Mouse (Mus musculus) heart, adult 11 months (tissue): Measurements from ENCODE around the gene Rgs4.
A peak's percentile ranks its signal among the peaks of the same experiment; 100 is the strongest.

Experiments
- DNase-seq: peaks from one replicate; pipeline ENCODE4 v3.0.0; 2022

Gene Rgs4

GRCm38 (mm10) chr1:169747473-169747872 lies at the start of gene Rgs4:
Gene Rgs4, minus strand, starts transcription at chr1:169747642.
- DNase-seq = peak; percentile 96

DNA sequence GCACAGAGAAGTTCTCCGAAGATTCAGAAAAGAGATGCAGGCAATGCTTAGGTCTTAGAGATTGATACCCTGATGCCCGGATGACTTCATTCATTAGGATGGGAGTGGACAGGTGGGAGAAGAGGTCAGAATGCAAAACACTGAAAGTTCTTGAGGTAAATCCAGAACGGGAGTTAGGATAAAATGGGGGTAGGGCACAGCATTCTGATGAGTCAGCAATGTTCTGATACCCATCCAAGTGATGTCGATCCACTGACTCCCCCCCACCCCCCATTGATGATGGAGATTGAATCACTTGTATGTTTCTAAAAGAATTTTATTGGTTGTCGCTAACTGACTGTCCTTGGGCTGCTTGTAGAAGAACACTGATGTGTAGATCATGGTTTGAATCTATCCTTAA lies 45.0 kb upstream of the Rgs4 start:
- DNase-seq = no peak

GRCm38 (mm10) chr1:169785981-169786380 lies 38.5 kb upstream of the Rgs4 start:
- no peak for DNase-seq

DNA sequence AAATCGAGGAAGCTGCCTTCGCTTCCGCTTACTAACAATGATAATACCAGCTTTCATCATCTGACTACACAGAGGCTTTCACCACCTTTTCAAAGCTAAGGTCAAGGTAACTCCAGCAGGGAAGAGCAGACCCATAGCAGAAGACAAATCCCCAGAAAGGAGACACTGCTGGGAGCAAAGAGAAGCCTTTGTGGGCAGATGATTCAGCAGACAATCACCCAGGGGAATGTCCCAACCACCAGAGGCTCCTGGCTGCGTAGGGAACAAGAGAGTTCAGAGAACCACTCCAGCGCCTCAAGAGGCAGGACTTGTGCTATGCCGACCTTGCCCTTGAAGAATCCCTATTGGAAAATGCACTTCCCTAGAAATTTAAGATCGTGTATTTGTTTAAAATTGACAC lies 29.1 kb upstream of the Rgs4 start:
- no peak for DNase-seq

GRCm38 (mm10) chr1:169764619-169764955 lies 17.1 kb upstream of the Rgs4 start:
- DNase-seq = no peak

DNA sequence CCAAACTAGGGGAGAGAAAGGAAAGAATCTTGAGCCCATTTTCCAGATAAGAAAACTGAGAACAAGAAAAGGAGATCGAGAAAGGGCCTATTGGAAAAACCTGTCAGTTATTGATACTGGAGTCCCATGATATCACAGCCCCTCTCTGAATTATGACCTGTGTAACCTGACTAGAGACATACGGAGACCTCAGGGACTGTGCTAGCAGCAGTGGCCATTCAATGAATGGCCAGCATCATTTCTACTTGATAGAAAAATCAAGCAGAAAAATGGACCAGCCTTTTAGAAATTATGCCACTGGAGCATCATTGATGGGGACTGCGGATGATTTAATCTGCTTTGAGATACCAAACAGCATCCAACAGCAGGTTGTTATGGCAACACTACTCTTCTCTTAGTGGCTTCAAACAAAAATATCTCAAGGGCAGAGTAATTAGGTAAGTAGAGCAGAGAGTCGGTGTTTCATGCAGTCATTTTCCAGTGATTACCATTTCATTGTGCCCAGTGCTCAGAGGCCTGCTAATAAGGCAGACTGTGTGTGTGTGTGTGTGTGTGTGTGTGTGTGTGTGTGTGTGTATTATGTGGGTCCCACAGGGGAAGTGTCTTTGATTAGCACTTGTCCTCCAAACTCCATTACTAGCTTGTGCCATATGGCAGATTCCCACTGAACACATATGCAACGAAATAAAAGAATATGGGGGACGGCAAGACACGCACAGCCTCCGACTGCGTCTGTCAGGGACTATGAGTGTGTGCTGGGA lies 16.6 kb upstream of the Rgs4 start:
- DNase-seq = no peak

DNA sequence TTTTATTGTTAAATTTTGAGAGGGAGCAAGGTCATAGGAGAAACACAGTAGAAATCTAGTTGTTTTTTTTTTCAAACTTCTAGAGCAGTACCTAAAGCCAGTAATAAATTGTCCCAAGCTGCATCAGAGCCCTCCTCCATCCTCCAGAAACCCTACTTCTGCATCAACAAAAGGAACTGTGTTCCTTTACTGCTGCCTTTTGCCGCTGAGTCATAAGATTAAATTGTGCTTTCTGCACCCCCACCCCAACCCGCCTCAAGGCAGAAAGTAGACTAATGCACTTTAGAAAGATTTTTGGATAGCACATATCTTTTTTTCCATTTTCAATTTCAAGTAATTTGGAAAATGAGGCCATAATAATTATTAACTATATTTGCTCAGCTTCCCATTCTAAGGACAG lies 15.1 kb upstream of the Rgs4 start:
- no peak for DNase-seq

DNA sequence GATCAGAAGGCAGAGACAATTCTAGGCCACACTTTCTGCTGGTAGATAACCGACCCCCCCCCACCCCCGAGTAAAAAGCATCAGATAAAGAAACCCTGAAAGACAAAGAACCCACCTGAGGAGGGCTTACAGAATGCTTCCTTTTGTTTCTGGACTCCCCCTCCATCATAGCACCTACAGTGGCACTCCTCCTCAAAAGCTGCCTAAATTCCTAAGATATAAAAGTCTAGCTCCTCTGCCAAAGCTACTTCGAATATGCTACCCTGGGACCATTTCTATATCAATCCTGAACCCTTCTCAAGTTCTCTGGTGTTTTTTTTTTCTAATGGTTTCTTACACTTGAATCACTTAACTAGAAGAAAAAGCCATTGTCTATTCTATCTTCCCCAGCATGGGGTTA lies 9.1 kb upstream of the Rgs4 start:
- no peak for DNase-seq

DNA sequence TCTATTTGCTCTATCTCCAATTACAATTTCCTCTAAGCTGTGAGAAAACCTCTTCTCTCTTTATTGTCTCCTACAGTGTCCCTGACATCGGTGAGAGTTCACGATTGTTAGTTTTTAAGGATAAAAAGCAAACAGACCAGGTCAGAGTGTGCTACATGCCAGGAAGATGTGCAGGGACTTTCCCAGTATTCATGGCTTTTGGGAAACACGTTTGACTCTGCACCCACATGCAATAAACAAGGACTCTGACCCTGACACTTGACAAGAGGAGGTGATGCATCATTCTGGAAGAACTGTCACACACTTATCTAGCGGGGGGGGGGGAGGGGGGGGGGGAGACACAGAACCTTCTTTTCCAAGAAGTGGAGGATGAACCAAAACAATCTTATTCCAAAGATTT lies 5.0 kb upstream of the Rgs4 start:
- no peak for DNase-seq

DNA sequence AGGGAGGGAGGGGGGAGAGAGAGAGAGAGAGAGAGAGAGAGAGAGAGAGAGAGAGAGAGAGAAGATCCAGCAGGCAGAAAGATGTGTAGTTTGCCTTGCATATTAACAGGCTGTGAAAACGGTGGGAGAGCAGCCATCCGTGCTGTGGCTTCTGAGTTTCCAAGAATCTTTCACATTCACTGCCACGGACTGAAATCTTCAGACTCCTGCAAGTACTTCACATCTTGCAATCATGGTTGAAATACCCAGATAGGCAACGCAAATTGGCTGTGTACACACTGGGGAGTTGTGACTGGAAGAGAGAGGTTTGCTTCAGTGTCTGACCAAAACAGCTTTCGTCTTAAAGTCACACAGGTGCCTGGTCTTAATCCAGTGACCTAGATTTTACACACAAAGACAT lies 997 bp upstream of the Rgs4 start:
- DNase-seq = no peak

DNA sequence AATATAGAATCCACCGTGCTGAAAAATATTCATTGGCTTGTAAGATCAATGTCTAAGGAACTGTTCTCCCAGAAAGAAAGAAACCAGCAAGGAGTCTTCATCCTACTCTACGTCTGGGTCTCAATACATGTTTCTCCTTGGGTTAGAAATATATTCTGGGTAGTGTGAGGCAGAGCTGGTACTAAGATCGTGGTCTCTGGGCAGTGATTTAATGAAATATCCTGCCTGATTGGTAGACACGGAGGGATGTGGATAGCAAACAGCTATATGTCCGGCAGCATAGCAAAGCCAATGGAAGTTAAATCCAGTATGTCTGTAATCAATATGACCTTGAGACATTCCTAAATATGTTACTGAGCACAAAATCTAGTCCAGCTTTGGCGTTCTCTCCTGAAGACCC lies 460 bp upstream of the Rgs4 start:
- DNase-seq = no peak

- no peak for DNase-seq
These were observed 6.3 kb downstream of the Rgs4 start for GRCm38 (mm10) chr1:169741147-169741546.

DNA sequence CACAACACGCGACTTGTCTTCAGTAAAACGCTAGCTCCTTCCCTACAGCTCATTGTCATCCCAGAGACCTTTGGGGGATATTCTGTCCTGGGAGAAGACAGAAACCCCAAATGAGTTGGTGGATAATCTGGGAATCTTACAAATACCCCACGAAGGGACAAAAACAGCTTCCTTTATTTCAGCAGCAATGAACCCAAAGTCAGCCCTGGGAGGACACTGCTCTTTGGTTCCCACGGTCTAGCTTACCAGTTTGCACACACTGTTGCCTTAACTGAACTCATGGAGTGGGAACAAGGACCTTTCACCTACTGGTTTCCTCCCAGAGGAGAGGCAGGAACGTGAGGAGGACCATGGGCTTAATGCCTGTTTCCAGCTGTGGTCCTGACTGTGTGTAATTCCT lies 10.2 kb downstream of the Rgs4 start:
- peak; percentile 97 for DNase-seq

- DNase-seq = peak; percentile 90
These were observed 11.3 kb downstream of the Rgs4 start for GRCm38 (mm10) chr1:169736139-169736538.

DNA sequence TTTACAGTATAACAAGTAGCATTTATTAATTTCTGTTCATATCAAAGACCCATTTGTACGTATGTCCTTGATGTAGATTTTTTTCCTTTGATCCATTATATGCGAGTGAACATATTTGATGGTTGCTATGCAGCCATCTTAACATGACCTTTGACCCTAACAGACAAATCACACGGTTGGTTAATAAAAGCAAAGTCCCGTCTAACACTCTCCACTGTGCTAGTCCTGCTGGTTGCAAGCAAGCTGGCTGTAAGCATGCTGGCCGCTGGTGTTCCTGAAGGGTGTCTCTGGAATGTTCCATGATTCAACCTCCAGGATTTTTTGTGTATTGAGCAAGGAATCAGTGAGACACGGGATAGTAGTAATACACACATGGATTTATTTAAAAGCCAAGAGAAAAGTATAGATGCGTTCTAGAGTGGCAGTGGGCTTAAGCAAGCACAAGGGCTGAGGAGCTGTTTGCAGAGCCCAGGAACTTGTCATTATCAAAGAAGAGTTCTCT lies 16.8 kb downstream of the Rgs4 start:
- DNase-seq = no peak

- no peak for DNase-seq
These were observed 21.1 kb downstream of the Rgs4 start for GRCm38 (mm10) chr1:169726319-169726718.

GRCm38 (mm10) chr1:169721836-169722235 lies 25.6 kb downstream of the Rgs4 start:
- no peak for DNase-seq

DNA sequence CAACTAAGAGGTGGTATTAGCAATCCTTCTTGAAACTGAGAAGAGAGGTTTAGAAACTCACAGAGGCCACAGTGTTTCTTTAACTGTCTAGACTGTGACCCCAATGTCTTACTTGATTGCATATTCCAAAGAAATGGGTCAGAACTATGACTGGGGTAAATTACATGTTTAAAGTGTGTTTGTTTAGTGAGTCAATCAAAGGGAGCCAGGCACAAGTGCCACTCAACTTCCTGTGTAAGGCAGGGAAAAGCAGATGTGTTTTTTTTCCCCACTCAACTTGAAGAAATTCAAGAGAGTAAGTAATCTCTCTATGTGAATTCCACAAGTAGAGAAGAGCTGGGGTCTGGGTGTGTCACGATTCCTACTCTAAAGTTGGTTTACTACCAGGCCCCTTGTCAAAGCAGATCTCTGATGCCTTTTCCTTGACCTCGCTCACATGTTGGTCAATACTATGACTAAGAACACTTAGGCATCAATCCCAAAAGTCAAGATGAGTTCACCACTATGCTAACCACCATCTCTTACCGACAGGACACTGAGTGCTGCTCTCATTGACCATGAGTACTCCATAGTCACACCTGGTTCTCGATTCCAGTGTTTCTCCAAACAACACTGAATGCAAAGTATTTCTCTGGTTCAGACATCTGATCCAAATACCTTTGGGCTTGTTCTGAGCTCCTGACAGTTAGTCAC lies 42.9 kb downstream of the Rgs4 start:
- no peak for DNase-seq

GRCm38 (mm10) chr1:169699184-169699583 lies 48.3 kb downstream of the Rgs4 start:
- no peak for DNase-seq

DNA sequence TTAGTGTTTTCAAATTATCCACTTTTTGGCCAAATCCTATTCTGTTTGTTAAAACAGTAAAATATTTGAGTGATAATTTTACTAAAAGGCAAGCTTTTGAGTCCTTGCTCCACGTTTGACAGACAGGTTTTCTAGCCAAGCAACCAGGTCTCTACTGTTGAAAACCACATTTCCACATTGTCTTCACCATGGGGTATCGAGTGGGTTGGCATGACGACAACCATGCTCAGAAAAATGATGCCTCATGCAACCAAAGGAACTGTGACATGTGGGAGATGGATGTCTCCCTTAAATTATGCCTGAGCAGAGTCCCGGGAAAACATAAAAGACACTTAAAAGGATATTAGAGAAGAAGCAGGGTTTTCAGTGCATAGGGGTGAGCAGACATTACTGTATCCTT lies 50.2 kb downstream of the Rgs4 start:
- DNase-seq = no peak

DNA sequence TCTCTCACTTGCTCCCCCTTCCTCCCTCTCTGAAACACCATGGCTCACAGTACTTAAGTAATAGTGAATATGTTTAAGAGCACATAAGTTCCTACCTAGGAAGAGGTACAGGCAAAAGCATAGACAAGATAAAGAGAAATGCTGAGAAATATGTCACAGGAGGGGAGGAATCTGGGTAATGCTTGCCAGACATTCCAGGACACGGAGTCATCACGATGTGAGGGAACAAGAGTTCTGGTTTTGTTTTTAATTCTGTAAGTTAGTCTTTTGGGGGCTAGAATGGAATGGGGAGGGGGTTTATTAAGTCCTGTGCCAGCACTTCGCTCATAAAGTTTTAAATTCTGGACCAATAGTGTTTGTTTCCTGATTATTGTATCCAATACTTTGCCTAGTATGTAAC lies 52.1 kb downstream of the Rgs4 start:
- no peak for DNase-seq

DNA sequence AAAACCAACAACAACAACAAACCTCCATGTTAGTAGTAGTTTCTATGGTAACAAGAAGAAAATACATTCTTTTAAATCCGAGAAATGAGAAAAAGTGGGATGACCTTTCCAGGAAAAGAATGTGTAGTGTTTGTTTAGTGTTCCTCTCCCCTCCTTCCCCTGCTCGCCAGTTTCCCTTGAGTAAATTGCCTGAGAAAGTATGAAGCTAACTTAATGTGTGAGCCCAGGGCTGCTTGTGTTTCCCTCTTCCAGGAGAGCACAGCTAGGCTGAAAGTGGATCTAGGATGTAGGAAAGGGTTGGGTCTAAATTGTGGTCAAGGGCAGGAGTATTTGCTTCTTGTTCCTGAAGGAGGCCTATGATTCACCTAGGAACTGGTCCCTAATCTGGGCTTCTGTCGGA lies 53.9 kb downstream of the Rgs4 start:
- DNase-seq = no peak

GRCm38 (mm10) chr1:169693040-169693439 lies 54.4 kb downstream of the Rgs4 start:
- no peak for DNase-seq
